Mouse (Mus musculus) embryonic facial prominence, embryonic 14.5 days (tissue): ENCODE measurements at regions not wholly inside any gene's neighbourhood (a gene's known extent, or its start where the extent isn't known, plus 50 kb on each side); places are given as distances from the start of the nearest gene placed in this dataset.
A peak's percentile ranks its signal among the peaks of the same experiment; 100 is the strongest.

Experiments used
- ATAC-seq: fragments of 200-750 bp; cut with Nextera tagmentation; 2 replicates; pipeline ENCODE4 v1.8.0; 2017; ENCODE audit warnings: low read depth, moderate number of reproducible peaks, moderate TSS enrichment
- DNase-seq: peaks from one replicate; pipeline ENCODE4 v3.0.0-alpha.2; 2015; ENCODE audit warnings: low spot score
- H3K27ac ChIP-seq: fragments of 300-500 bp; sonication (generic); replicated peaks from 2 replicates; pipeline ENCODE4 v1.5.1; 2014; ENCODE audit warnings: low read depth, mild to moderate bottlenecking, low read length, moderate library complexity
- H3K27me3 ChIP-seq: fragments of 300-500 bp; sonication (generic); replicated peaks from 2 replicates; pipeline ENCODE4 v1.6.1; 2014; ENCODE audit warnings: low read length; ENCODE audit not compliant: control insufficient read depth, insufficient read depth
- H3K36me3 ChIP-seq: fragments of 300-500 bp; sonication (generic); 2 replicates; pipeline ENCODE4 v1.6.1; 2014; ENCODE audit warnings: low read length, mixed read lengths; ENCODE audit not compliant: control insufficient read depth, insufficient read depth
- H3K4me1 ChIP-seq: fragments of 300-500 bp; sonication (generic); 2 replicates; pipeline ENCODE4 v1.6.1; 2014; ENCODE audit warnings: antibody characterized with exemption, low read length; ENCODE audit not compliant: control insufficient read depth, insufficient read depth
- H3K4me2 ChIP-seq: fragments of 300-500 bp; sonication (generic); 2 replicates; pipeline ENCODE4 v1.6.1; 2014; ENCODE audit warnings: low read depth, mild to moderate bottlenecking, low read length, moderate library complexity, mixed read lengths
- H3K4me3 ChIP-seq: fragments of 300-500 bp; sonication (generic); 2 replicates; pipeline ENCODE4 v1.5.1; 2014; ENCODE audit warnings: low read depth, mild to moderate bottlenecking, low read length
- H3K9ac ChIP-seq: fragments of 300-500 bp; sonication (generic); 2 replicates; pipeline ENCODE4 v1.6.1; 2014; ENCODE audit warnings: low read depth, mild to moderate bottlenecking, low read length, moderate library complexity, mixed read lengths
- H3K9me3 ChIP-seq: fragments of 300-500 bp; sonication (generic); 2 replicates; pipeline ENCODE4 v1.6.1; 2016; ENCODE audit warnings: low read length; ENCODE audit not compliant: control insufficient read depth
- WGBS: fragments of 180-500 bp; shearing (Covaris S2); extraction: QIAGEN DNeasy Blood & Tissue Kit; methylation state at CpG from one replicate; pipeline ENCODE4 v1.1.7; 2014; 5-methylcytosine and 5-hydroxymethylcytosine counted together

GRCm38 (mm10) chr10:72484315-72484714 lies 170.3 kb upstream of the Zwint start:
- Histone ChIP-seq H3K4me3 (no peak overlapping the region), H3K4me2 (no peak overlapping the region; the same call in 1 of the 2 replicates), H3K4me1 (no peaks in the 10 kb centered on the region), H3K9ac (no peak overlapping the region), H3K9me3 (no peaks in the 10 kb centered on the region), H3K27ac (no peak overlapping the region), H3K27me3 (no peaks in the 10 kb centered on the region), H3K36me3 (no peaks in the 10 kb centered on the region)
- DNase-seq (peak; percentile 72), ATAC-seq (no peak)
- 33% methylated on average over 3 of the region's 3 CpGs for WGBS

DNA sequence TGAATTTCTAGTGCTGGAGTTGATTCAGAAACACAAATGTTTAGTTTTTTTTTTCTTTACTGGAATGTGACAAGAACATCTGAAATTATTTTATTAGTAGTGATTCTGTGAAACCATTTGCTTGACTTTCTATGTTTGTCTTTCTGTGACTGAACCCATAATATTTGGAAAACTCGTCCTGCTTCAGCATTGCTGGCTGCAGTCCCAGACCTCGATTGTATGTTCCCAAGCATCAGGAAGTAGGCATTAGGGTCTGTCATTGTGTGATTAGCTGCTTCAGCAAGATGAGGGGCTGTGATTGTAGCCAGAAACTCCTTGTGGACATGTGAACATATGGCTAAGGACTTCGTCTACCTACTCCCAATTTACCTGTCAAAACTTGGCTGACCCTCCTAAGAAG lies 122.2 kb upstream of the Zwint start:
- no peak overlapping the region for H3K4me3 ChIP-seq
- no peak overlapping the region for H3K4me2 ChIP-seq
- DNase-seq (peak; percentile 39), ATAC-seq (no peak)
- no peaks in the 10 kb centered on the region for H3K9me3 ChIP-seq
- WGBS = 35% methylated on average over 3 of the region's 3 CpGs
- H3K27ac ChIP-seq = no peak overlapping the region
- H3K9ac ChIP-seq = no peak overlapping the region
- no peaks in the 10 kb centered on the region for H3K27me3 ChIP-seq
- H3K36me3 ChIP-seq = no peaks in the 10 kb centered on the region
- H3K4me1 ChIP-seq = no peaks in the 10 kb centered on the region

DNA sequence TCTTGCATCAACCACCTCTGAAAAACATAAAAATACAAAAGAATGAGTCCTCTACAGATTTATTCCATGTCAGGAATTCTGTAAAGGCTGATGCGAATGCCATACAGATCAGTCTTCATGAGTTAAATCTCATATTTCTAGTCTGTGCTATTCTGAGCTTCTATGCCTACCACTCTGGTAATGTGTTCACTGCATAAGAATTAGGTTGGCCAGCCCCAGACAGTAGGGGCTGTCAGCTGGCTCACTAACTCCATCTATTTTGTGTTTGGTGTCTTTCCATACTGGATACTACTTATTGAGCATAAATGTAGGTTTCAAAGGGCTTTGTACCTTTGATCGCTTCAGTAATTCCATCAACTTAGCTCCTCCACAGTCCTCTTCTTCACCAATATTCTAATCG lies 121.2 kb upstream of the Zwint start:
- H3K4me1 ChIP-seq = no peaks in the 10 kb centered on the region
- ATAC-seq (no peak), DNase-seq (no peak)
- H3K27ac ChIP-seq = no peak overlapping the region
- H3K36me3 ChIP-seq = no peaks in the 10 kb centered on the region
- no peak overlapping the region for H3K9ac ChIP-seq
- H3K4me3 ChIP-seq = no peak overlapping the region
- no peak overlapping the region for H3K4me2 ChIP-seq
- no peaks in the 10 kb centered on the region for H3K9me3 ChIP-seq
- 90% methylated on average over 3 of the region's 3 CpGs for WGBS
- no peaks in the 10 kb centered on the region for H3K27me3 ChIP-seq

- WGBS = 91% methylated on average over 4 of the region's 4 CpGs
- no peak for DNase-seq
- no peak for ATAC-seq
Observed at GRCm38 (mm10) chr10:72533859-72534258, 120.8 kb upstream of the Zwint start.

DNA sequence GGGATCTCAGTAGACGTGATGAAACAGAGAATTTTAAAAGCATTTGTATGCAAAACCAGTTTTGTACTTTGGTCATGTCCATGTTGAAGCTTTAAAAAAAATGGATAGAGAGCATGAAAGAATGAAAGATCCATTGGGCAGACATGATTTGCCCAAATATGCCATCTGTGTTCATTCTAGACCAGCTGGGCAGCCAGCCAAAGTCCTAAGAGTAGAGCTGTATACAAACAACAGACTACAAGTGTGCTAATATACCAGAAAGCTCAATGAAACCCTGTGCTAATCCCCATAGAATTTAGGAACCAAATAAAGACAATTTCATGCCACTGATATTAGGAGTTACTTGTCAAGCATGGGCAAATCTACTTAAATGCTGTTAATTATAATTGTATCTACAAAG lies 105.1 kb upstream of the Zwint start:
- no peak for ATAC-seq
- WGBS = 85% methylated on average over 1 of the region's 1 CpGs

More at GRCm38 (mm10) chr10:72533859-72534258, 120.8 kb upstream of the Zwint start:
- H3K9ac ChIP-seq = no peak overlapping the region
- no peaks in the 10 kb centered on the region for H3K27me3 ChIP-seq
- no peaks in the 10 kb centered on the region for H3K36me3 ChIP-seq
- no peaks in the 10 kb centered on the region for H3K9me3 ChIP-seq
- no peak overlapping the region for H3K4me3 ChIP-seq
- H3K4me1 ChIP-seq = no peaks in the 10 kb centered on the region
- H3K4me2 ChIP-seq = no peak overlapping the region
- no peak overlapping the region for H3K27ac ChIP-seq

GRCm38 (mm10) chr10:72551561-72551960 lies 103.1 kb upstream of the Zwint start:
- H3K4me2 ChIP-seq = no peak overlapping the region
- no peak overlapping the region for H3K4me3 ChIP-seq
- no peaks in the 10 kb centered on the region for H3K9me3 ChIP-seq
- no peak overlapping the region for H3K27ac ChIP-seq
- H3K9ac ChIP-seq = no peak overlapping the region
- H3K4me1 ChIP-seq = no peaks in the 10 kb centered on the region
- DNase-seq = no peak
- no peaks in the 10 kb centered on the region for H3K36me3 ChIP-seq
- H3K27me3 ChIP-seq = no peaks in the 10 kb centered on the region
- 68% methylated on average over 7 of the region's 7 CpGs for WGBS
- ATAC-seq = no peak

More for the DNA sequence above, 105.1 kb upstream of the Zwint start:
- H3K4me2 ChIP-seq = no peak overlapping the region
- DNase-seq = no peak
- no peaks in the 10 kb centered on the region for H3K4me1 ChIP-seq
- H3K36me3 ChIP-seq = no peaks in the 10 kb centered on the region
- H3K9ac ChIP-seq = no peak overlapping the region
- H3K27me3 ChIP-seq = no peaks in the 10 kb centered on the region
- H3K27ac ChIP-seq = no peak overlapping the region
- no peak overlapping the region for H3K4me3 ChIP-seq
- H3K9me3 ChIP-seq = no peaks in the 10 kb centered on the region

DNA sequence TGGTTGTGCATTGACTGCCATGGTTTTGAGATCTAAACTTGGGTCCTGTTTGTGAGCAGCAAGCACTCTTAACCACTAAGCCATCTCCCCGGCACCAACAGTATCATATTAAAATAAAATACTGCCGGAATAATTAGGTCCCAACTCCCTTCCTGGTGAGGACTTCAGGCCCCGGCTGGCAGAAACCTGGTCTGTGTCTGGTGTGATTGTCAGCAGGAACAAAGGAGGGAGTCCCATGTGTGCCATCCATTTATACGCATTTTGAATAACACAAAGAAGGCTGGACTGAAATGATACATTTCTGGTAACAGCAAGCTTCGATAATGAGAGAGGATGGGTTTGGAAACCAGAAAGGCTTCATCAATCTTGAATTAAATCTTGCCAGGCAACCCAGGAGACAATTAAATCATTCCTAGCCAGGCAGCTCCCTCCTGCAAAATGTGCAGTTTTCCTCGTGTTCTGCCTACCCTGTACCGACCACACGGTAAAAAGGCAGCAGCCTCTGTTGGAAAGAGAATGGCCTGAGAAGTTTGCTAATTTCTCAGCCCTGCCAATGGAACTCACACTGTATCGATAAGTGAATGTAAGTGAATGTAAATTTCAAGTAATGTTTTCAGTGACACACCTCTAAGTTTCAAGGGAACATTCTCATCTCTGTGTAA lies 80.5 kb upstream of the Zwint start:
- Histone ChIP-seq H3K4me2 (no peak overlapping the region), H3K27me3 (no peaks in the 10 kb centered on the region), H3K4me1 (no peaks in the 10 kb centered on the region), H3K27ac (no peak overlapping the region), H3K9ac (no peak overlapping the region), H3K9me3 (no peaks in the 10 kb centered on the region), H3K4me3 (no peak overlapping the region), H3K36me3 (no peaks in the 10 kb centered on the region)
- no peak for ATAC-seq
- 73% methylated on average over 9 of the region's 9 CpGs for WGBS
- no peak for DNase-seq

DNA sequence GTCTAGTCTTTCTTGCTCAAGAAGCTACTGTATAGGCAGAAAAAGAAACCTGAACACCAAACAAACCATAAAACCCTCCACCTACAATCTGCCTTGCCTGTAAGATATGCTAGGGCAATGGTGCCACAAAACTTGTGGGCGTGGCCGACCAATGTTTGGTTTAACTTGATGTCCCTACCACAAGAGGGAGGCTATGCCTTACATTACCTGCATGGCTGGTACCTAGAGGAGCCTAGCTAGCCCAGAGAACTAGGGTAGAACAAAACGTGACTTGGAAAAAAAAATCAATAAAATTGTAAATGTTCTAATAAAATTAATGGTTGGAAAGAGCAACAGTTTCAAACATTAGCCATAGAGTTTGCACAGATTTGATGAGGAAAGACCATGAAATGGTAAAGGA lies 76.9 kb upstream of the Zwint start:
- Histone ChIP-seq H3K9me3 (no peaks in the 10 kb centered on the region), H3K27ac (no peak overlapping the region), H3K4me3 (no peak overlapping the region), H3K9ac (no peak overlapping the region), H3K36me3 (no peaks in the 10 kb centered on the region), H3K4me2 (no peak overlapping the region), H3K4me1 (no peaks in the 10 kb centered on the region), H3K27me3 (no peaks in the 10 kb centered on the region)
- ATAC-seq = no peak
- DNase-seq = no peak
- 82% methylated on average over 3 of the region's 3 CpGs for WGBS

GRCm38 (mm10) chr10:72578501-72578900 lies 76.1 kb upstream of the Zwint start:
- Histone ChIP-seq H3K36me3 (no peaks in the 10 kb centered on the region), H3K4me2 (no peak overlapping the region), H3K27ac (no peak overlapping the region), H3K27me3 (no peaks in the 10 kb centered on the region), H3K9me3 (no peaks in the 10 kb centered on the region), H3K4me3 (no peak overlapping the region), H3K4me1 (no peaks in the 10 kb centered on the region), H3K9ac (no peak overlapping the region)
- DNase-seq (peak; percentile 20), ATAC-seq (no peak)
- 43% methylated on average over 7 of the region's 7 CpGs for WGBS
